Mouse (Mus musculus) activated CD4-positive, CD25-positive, alpha-beta regulatory T cell, adult 4 months (primary cell): ENCODE data around the gene Thsd7a. TPM values are rescaled to one million over a fixed set of nuclear protein-coding genes. Genes with fewer than 3 reads are reported as not detected.

ENCODE experiments used
- ATAC-seq: one replicate; pipeline ENCODE4 v1.8.0; 2017
- polyA plus RNA-seq, 2 experiments: library from polyadenylated mRNA; unstranded; fragments of 100-300 nt; shearing (Covaris generic); gene quantifications; one replicate each; pipeline ENCODE4 v1.2.1; 2017

The Thsd7a gene
- not detected for polyA plus RNA-seq

- ATAC-seq, result no peak
These were observed at the start of gene Thsd7a for GRCm38 (mm10) chr6:12748787-12749530. Gene Thsd7a, minus strand, starts transcription at chr6:12749410.

- no peak for ATAC-seq
These were observed 37.9 kb upstream of the Thsd7a start for GRCm38 (mm10) chr6:12787129-12787528.

GRCm38 (mm10) chr6:12786378-12786982 lies 37.3 kb upstream of the Thsd7a start:
- no peak for ATAC-seq

GRCm38 (mm10) chr6:12784918-12785618 lies 35.9 kb upstream of the Thsd7a start:
- ATAC-seq, result no peak

- no peak for ATAC-seq
These were observed 23.6 kb upstream of the Thsd7a start for GRCm38 (mm10) chr6:12772799-12773198.

- no peak for ATAC-seq
These were observed 16.0 kb upstream of the Thsd7a start for GRCm38 (mm10) chr6:12765191-12765590.

- no peak for ATAC-seq
These were observed 15.4 kb upstream of the Thsd7a start for GRCm38 (mm10) chr6:12764606-12765005.

- ATAC-seq, result no peak
These were observed 14.6 kb upstream of the Thsd7a start for GRCm38 (mm10) chr6:12763816-12764215.

- no peak for ATAC-seq
These were observed 10.4 kb upstream of the Thsd7a start for GRCm38 (mm10) chr6:12759328-12760193.

- no peak for ATAC-seq
These were observed 3.1 kb upstream of the Thsd7a start for GRCm38 (mm10) chr6:12752297-12752696.

GRCm38 (mm10) chr6:12750441-12750840 lies 1.2 kb upstream of the Thsd7a start:
- ATAC-seq, result no peak

GRCm38 (mm10) chr6:12749531-12750210 lies 461 bp upstream of the Thsd7a start:
- no peak for ATAC-seq

GRCm38 (mm10) chr6:12748454-12748786 lies 790 bp downstream of the Thsd7a start:
- ATAC-seq, result no peak

GRCm38 (mm10) chr6:12747856-12748450 lies 1.3 kb downstream of the Thsd7a start:
- no peak for ATAC-seq

- no peak for ATAC-seq
These were observed 6.4 kb downstream of the Thsd7a start for GRCm38 (mm10) chr6:12742791-12743190.

- ATAC-seq, result no peak
These were observed 15.3 kb downstream of the Thsd7a start for GRCm38 (mm10) chr6:12733924-12734323.

GRCm38 (mm10) chr6:12716071-12716470 lies 33.1 kb downstream of the Thsd7a start:
- no peak for ATAC-seq

- ATAC-seq, result no peak
These were observed 36.6 kb downstream of the Thsd7a start for GRCm38 (mm10) chr6:12712581-12712980.

GRCm38 (mm10) chr6:12702925-12703324 lies 46.3 kb downstream of the Thsd7a start:
- ATAC-seq, result no peak

GRCm38 (mm10) chr6:12699089-12699488 lies 50.1 kb downstream of the Thsd7a start:
- ATAC-seq, result no peak

- ATAC-seq, result no peak
These were observed 55.5 kb downstream of the Thsd7a start for GRCm38 (mm10) chr6:12693689-12694088.

- no peak for ATAC-seq
These were observed 56.0 kb downstream of the Thsd7a start for GRCm38 (mm10) chr6:12693239-12693638.
